Mouse (Mus musculus): Measurements from ENCODE around the gene Tle6.

Tle6 gene

DNA sequence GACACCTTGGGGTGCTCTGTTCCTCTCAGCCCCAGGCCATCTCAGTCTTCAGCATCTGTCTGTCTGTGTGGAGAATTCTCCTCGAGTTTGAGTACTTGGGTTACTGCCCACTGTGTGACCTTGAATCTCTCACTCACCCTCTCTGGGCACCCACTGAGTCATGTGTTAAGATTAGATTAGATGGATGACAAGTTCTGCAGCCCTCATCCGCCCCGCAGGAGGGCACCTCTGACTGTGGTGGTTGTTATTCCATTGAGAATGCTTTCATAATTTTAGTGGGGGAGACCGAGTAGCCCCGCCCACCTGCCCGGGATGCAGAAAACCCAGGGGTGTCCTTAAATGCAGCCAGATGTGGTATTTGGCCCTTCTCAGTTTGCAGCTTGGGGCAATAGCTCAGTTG, 37.4 kb downstream of the Tle6 start:
- no peak for DNase-seq (ENCODE audit: low read depth, low spot score)

DNA sequence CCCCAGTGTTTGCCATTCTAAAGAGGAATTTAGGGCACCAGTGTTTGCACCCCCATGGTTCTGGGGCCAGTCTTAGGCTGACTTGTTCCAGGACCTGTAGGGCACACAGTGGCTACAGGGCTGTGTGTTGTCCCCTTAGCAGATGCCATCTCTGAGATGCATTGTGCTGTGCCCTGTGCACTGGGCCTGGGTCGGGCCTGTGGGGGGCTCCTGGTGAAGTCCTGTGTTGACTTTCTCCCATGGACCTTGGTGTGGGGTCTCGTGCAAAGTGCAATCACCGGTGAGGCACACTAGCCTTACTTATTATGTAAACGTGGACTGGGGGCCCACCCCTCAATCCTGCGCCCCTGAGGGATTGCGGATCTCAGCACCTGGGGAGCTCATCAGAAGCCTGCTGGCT, 38.5 kb downstream of the Tle6 start:
- no peak for DNase-seq (ENCODE audit: low read depth, low spot score)

DNA sequence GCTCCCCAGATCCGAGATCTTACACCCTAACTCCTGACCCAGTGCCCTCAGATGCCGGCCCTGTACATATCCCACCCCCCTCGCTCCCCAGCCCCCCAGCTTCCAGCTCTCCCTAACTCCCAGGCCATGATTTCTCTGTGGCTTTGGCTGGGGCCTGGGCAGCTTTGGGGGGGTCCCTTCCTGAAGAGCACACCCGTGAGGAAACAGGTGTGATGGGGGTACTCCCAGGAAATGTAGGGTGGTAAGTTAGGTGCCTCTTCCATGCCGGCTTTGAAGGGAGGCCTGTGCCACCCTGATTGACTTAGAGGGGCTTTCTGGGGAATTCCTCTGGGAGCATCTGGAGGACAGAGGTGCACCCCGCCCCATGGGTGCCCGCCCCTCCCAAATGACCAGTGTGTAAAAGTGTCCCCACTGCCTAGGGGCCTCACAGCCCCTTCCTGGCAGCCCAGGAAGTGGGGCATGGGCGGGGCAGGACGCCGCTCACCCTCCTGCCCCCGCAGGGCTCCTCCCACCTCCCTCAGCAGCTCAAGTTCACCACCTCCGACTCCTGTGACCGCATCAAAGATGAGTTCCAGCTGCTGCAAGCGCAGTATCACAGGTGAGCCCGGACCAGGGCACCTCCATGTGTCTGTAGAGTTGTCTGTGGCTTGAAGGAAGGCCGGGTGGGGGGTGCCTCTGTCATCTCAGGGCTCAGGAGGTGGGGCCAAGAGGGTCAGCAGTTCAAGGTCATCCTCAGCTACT, 40.0 kb downstream of the Tle6 start:
- no peak for DNase-seq (ENCODE audit: low read depth, low spot score)

DNA sequence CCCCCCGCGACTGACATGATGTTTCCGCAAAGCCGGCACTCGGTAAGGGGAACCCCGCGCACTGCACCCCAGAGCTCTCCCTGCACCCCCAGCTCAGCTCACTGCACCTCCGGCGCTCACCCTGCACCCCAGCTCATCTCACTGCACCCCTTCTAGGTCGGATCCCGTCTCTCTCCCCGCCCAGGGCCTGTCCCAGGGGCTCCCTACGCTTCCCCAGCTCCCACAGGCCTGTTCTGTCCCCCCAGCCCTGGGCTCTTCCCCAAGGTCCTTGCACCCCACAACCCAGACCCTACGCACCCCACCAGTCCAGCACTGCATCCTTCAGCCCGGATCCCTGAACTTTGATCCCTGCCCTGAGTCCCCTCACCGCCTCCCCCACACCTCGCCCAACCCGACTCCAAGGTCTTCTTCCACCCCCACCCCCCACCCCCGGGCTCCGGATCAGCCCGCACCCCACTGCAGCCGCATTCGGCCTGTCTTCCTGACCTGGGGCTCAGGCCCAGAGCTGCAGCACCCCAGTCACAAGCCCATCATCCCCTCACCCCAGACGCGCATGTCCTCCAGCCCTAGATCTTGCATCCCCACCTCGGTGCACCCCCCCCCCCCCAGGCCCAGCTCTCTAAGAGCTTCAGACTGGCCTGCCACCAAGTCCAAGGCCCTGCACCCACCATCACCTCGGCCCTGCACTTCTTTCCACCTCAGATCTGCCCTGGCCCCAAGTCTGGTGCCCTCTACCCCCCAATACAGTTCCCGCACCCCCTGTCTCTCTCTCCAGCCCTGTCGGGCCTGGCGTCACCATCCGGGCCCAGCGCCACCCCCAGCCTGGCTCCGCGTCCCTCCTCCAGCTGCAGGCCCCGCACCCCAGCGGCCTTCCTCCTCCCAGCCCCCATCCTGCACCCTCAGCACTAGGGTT, 41.0 kb downstream of the Tle6 start:
- DNase-seq (ENCODE audit: low read depth, low spot score) = no peak

- no peak for DNase-seq (ENCODE audit: low read depth, low spot score)
These were observed 41.7 kb downstream of the Tle6 start, which contains the start of gene Aes for GRCm38 (mm10) chr10:81559163-81559626. TSS of gene Aes (plus strand) at chr10:81559488.

- DNase-seq (ENCODE audit: low read depth, low spot score) = no peak
These were observed 43.4 kb downstream of the Tle6 start for GRCm38 (mm10) chr10:81557491-81557890.

- DNase-seq (ENCODE audit: low read depth, low spot score) = no peak
These were observed 44.6 kb downstream of the Tle6 start for GRCm38 (mm10) chr10:81556282-81556681.

GRCm38 (mm10) chr10:81553807-81554755, 46.8 kb downstream of the Tle6 start:
- DNase-seq (ENCODE audit: low read depth, low spot score) = no peak

GRCm38 (mm10) chr10:81553232-81553631, 47.6 kb downstream of the Tle6 start:
- no peak for DNase-seq (ENCODE audit: low read depth, low spot score)

DNA sequence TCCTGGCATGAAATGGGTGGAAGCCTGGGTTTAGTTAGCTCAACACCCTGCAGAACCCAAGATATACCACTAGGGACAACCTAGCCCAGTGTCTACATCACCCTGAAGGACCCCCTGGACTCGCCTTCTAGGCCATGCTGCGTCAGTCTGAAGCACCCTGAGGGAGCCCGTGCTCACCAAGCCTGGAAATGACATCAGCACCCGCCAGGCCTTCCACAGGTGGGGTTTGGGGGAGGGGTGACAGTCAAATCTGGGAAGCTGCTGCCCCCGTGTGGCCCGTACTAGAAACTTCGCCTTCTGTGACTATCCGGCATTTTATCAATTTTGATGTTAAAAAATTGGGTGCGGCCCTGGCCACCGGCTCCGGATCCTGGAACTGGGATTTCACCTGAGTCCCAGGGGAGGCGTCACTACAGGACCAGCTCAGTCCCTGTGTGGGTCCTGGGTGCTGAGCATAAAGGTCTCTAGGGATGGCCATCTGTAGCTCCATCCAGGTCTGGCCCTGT, 49.2 kb downstream of the Tle6 start:
- peak; percentile 88 for DNase-seq (ENCODE audit: low read depth, low spot score)

DNA sequence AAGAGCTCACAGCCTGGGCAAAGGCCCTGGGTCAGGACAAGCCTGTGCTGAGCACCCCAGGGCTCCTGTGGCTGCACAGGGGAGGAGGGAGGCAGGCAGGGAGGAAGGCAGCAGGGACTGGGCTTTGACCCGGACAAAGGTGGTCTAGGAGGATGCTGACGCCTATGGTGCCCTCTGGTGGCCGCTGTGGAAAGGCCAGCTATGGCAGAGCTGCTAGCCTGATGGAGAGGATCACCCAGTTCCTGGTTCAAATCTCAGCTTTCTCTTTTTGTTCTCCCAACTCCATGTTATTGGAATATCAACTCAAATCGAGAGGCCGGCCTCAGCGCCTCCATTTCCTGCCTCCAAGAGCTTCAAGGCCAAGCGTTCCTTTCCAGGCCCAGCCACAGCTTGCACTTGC, 50.6 kb downstream of the Tle6 start:
- DNase-seq (ENCODE audit: low read depth, low spot score) = no peak

GRCm38 (mm10) chr10:81548944-81549343, 51.9 kb downstream of the Tle6 start:
- DNase-seq (ENCODE audit: low read depth, low spot score) = no peak

- no peak for DNase-seq (ENCODE audit: low read depth, low spot score)
These were observed 53.9 kb downstream of the Tle6 start for GRCm38 (mm10) chr10:81546788-81547571.

DNA sequence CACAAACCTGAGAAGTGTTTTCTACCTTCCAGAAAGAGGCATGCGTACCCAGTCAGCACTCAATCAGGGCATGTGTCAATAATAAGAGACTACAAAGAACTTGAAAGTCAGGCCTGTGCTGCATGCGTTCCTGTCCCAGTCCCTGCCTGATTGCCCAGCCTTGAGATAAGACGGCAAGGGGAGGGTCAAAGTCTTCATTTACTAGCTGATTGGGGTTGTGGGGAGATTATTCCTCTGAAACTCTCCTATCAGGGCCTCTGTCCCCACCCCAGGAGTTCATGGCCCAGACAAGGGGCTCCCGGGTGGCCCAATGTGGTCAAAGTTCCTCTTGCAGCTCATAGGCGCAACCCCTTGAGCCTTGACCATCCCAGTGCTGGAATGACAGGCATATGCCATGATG, 54.5 kb downstream of the Tle6 start:
- DNase-seq (ENCODE audit: low read depth, low spot score) = no peak

DNA sequence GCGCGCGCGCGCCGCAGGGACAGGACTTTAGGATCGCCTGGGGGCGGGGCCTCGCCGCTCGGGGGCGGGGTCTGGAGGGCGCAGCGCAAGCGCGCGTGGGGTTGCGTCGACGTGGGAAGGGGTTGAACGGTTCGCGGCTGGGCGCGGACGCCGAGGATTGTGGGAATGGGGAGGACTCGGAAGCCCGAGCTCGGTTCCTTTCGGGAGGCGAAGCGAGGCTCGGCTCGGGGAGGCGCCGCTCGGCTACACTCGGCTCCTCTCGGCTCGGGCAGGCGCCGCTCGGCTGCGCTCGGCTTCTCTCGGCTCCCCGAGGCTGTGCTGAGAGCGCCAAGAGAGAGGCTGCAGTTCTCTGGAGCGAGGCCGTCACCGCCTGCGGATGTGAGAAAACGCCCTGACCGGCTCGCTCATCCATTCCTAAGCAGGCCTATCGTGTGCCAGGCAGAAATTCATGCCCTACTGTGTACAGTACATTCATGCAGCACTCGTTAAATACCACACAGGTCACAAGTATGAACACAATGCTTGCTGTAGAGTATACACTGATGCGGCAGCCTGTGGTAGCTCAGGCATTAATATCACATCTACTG, 55.6 kb downstream of the Tle6 start, which contains the start of gene Gna11:
Gna11 (minus strand) TSS at position 30 of the 587 bp plus-strand sequence.
- peak; percentile 98 for DNase-seq (ENCODE audit: low read depth, low spot score)

DNA sequence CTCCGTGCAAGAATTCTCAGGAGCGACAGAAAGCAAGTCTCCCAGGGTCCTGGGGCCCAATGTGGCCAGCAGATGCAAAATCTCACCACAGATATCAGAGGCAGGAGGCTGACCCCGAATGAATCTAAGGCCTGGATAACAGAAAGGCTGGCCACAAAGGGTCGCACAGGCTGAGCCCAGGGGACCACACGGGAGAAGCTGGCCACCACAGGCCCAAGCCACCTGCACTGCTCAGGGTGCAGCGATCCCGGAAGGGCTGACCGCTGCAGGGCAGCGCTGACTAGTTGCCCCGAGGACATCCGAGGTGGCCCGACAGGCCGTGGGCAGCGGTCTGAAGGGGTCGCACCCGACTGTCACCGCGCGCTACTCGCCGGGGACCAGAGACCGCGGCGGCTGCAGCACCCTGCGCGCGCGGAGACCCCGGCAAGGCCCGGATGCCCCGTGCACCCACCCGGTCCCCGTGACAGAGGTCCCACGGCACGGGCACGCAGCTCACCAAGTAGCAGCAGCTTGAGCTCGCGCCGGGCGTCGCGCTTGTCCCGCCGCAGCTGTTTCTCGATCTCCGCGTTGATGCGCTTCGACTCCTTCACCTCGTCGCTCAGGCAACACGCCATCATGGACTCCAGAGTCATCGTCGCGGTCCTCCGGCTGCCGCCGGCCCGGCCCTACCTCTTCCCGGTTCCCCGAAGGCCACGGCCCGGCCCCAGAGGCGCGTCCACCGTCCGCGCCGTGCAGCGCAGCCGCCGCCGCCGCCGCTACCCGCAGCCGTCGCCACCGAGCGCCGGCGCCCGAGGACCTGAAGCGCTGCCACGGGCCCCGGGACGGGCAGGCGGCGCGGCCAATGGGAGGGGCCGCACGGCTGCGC, 56.3 kb downstream of the Tle6 start:
- no peak for DNase-seq (ENCODE audit: low read depth, low spot score)

DNA sequence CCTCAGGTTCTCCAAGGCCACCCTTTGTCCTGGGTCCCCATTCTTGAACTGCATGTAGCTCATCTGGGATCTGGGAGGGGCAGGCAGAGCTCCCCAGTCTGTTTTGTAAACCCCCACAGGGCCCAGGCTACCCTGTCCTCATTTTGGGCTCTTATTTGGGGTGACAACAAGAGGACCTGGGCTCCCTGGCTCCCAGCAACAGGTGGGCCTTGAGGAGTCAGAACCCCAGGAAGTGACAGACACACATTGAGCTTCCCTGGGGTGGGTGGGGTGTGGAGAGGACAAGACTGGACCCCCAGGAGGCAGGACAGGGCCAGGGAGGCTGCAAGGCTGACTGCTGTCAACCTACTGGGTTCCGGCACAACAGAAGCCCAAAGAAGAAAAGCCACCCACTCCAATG, 57.2 kb downstream of the Tle6 start:
- DNase-seq (ENCODE audit: low read depth, low spot score) = no peak

GRCm38 (mm10) chr10:81542727-81543460, 58.0 kb downstream of the Tle6 start:
- no peak for DNase-seq (ENCODE audit: low read depth, low spot score)

All from retina, postnatal 7 days (tissue).